Mouse (Mus musculus): Measurements from ENCODE around the gene 1600014C23Rik.

The 1600014C23Rik gene

GRCm38 (mm10) chr17:45733735-45734301 lies at the start of gene 1600014C23Rik:
Gene 1600014C23Rik, minus strand, starts transcription at chr17:45733844.
- in situ Hi-C loops (cut with MboI, MseI) = no loop called here

GRCm38 (mm10) chr17:45778446-45778845 lies 44.8 kb upstream of the 1600014C23Rik start:
- in situ Hi-C loops (cut with MboI, MseI) = no loop called here

- in situ Hi-C loops (cut with MboI, MseI) = no loop called here
Observed at GRCm38 (mm10) chr17:45777431-45777830, 43.8 kb upstream of the 1600014C23Rik start.

- in situ Hi-C loops (cut with MboI, MseI) = no loop called here
Observed at GRCm38 (mm10) chr17:45776185-45776584, 42.5 kb upstream of the 1600014C23Rik start.

- in situ Hi-C loops (cut with MboI, MseI) = no loop called here
Observed at GRCm38 (mm10) chr17:45775468-45775867, 41.8 kb upstream of the 1600014C23Rik start.

GRCm38 (mm10) chr17:45772566-45772965 lies 38.9 kb upstream of the 1600014C23Rik start:
- in situ Hi-C loops (cut with MboI, MseI) = no loop called here

- in situ Hi-C loops (cut with MboI, MseI) = no loop called here
Observed at GRCm38 (mm10) chr17:45772096-45772495, 38.5 kb upstream of the 1600014C23Rik start.

- in situ Hi-C loops (cut with MboI, MseI) = no loop called here
Observed at GRCm38 (mm10) chr17:45770441-45770840, 36.8 kb upstream of the 1600014C23Rik start.

- in situ Hi-C loops (cut with MboI, MseI) = no loop called here
Observed at GRCm38 (mm10) chr17:45769821-45770220, 36.2 kb upstream of the 1600014C23Rik start.

GRCm38 (mm10) chr17:45767536-45768146 lies 34.0 kb upstream of the 1600014C23Rik start:
- in situ Hi-C loops (cut with MboI, MseI) = no loop called here

GRCm38 (mm10) chr17:45766735-45767535 lies 33.3 kb upstream of the 1600014C23Rik start:
- in situ Hi-C loops (cut with MboI, MseI) = no loop called here

GRCm38 (mm10) chr17:45765914-45766313 lies 32.3 kb upstream of the 1600014C23Rik start:
- in situ Hi-C loops (cut with MboI, MseI) = no loop called here

- in situ Hi-C loops (cut with MboI, MseI) = no loop called here
Observed at GRCm38 (mm10) chr17:45763188-45763587, 29.5 kb upstream of the 1600014C23Rik start.

- in situ Hi-C loops (cut with MboI, MseI) = no loop called here
Observed at GRCm38 (mm10) chr17:45761902-45762301, 28.3 kb upstream of the 1600014C23Rik start.

- in situ Hi-C loops (cut with MboI, MseI) = no loop called here
Observed at GRCm38 (mm10) chr17:45760965-45761645, 27.5 kb upstream of the 1600014C23Rik start.

GRCm38 (mm10) chr17:45759751-45760150 lies 26.1 kb upstream of the 1600014C23Rik start:
- in situ Hi-C loops (cut with MboI, MseI) = no loop called here

- in situ Hi-C loops (cut with MboI, MseI) = no loop called here
Observed at GRCm38 (mm10) chr17:45758808-45759207, 25.2 kb upstream of the 1600014C23Rik start.

- in situ Hi-C loops (cut with MboI, MseI) = no loop called here
Observed at GRCm38 (mm10) chr17:45757932-45758331, 24.3 kb upstream of the 1600014C23Rik start.

- in situ Hi-C loops (cut with MboI, MseI) = no loop called here
Observed at GRCm38 (mm10) chr17:45756831-45757230, 23.2 kb upstream of the 1600014C23Rik start.

GRCm38 (mm10) chr17:45756391-45756790 lies 22.7 kb upstream of the 1600014C23Rik start:
- in situ Hi-C loops (cut with MboI, MseI) = no loop called here

- in situ Hi-C loops (cut with MboI, MseI) = no loop called here
Observed at GRCm38 (mm10) chr17:45754186-45754862, 20.7 kb upstream of the 1600014C23Rik start.

All from T-helper 1 cell (primary cell).